Mouse (Mus musculus) cerebral cortex, adult 2 months (tissue): Measurements from ENCODE around the gene Cdc20b.

Source experiments
- WGBS: fragments of 180-500 bp; shearing (Covaris S2); methylation state at CpG from one replicate; pipeline ENCODE4 v1.1.7; 2018; 5-methylcytosine and 5-hydroxymethylcytosine counted together

Gene Cdc20b

DNA sequence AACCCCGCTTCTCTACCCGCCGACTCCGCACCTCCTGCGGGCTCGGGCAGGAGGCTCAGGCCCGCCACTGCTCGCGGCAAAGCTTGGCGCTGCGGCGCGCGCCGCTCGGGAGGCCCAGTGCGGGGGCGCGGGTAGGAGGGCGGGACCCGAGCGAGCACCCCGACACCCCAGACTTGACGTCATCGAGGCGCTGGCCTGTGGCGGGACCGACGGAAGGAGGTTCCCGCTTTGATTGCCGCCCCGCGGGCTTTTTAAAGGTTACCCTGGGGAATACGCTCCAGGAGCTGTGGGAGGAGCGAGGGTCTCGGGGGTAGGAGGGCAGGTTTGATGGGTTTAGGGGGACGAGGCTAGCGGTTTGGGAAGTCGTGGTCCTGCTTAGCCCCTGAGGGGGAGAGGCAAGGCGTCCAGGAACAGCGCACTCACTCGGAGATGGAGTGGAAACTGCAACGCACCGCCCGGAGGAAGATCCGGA lies at the start of gene Cdc20b:
Cdc20b (plus strand) TSS at position 162 of the 472 bp plus-strand sequence.
- 1% methylated on average over 46 of the region's 46 CpGs for WGBS

- WGBS, result 56% methylated on average over 18 of the region's 18 CpGs
Observed at GRCm38 (mm10) chr13:112985605-112986450, 49.1 kb upstream of the Cdc20b start.

DNA sequence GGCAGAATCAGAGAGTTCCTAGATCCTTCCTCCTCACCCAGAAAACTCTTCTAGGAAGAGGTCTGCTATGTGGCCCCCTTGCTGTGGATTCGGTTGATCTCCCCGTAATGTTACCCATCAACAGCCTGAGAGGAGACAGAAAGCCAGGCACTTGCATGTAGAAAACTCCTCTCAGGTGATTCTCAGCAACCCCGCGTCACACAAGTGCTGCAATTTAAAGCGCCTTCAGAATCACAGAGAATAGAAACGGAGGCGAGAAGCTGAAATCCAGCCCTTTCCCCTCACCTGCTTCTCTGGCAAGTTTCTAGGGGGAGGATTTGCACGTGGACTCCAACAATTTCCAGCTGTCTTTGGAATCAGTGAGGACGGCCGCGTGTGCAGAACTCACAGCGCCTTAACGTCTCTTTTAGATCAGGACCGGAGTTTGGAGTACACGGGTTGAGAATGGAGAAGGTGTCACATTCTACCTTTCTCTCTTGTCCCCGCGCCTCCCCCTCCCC lies 48.4 kb upstream of the Cdc20b start:
- whole genome bisulfite sequencing, result 10% methylated on average over 17 of the region's 17 CpGs

DNA sequence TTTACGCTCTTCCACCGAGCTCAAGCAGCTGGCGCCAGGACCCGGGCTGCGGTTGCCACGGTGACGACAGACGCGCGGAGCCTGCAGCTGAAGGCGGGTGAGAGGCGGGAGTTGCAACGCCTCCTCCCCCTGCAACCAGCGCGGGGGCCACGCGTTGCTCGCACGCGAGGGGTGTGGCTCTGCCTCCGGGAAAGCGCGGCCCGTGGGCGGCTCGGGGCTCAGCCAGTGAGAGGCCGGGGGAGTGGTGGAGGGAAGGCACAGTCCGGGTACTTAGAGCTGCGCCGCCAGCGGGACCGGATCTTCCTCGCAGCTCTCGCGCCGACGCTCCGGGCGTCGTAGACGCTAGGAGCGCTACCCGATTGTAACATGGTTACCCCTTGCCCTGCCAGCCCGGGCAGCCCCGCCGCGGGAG lies 47.4 kb upstream of the Cdc20b start, which contains the start of gene Ccno:
Ccno (plus strand) TSS at position 271 of the 412 bp plus-strand sequence.
- WGBS, result under 1% methylated on average over 47 of the region's 47 CpGs

DNA sequence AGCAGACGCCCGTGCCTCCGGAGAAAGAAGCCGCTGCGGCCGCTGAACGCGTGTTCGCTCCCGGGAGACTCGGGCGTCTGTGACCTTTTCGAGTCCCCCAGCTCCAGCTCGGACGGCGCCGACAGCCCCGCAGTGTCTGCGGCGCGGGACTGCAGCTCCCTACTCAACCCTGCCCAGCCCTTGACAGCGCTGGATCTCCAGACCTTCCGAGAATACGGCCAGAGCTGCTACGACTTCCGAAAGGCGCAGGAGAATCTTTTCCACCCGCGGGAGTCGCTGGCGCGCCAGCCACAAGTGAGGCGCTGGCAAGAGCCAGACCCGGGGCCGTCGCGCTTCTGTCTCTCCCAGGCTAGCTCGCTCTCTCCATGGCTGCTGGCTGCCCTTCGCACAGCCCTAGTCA lies 46.9 kb upstream of the Cdc20b start:
- WGBS, result under 1% methylated on average over 39 of the region's 39 CpGs

DNA sequence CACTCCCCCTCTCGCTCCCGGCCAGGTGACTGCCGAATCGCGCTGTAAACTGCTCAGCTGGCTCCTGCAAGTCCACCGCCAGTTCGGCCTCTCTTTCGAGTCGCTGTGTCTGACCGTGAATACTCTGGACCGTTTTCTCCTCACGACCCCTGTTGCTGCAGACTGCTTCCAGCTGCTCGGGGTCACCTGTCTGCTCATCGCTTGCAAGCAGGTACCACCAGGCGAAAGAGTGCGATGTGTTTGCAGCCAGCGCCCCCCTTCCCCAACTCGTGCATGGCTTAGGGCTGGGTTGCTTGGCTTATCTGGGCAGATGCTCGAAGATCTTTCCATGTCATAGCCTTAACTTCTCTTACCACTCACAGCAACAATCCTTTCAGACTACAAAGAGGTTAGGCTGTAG lies 46.0 kb upstream of the Cdc20b start:
- 1% methylated on average over 19 of the region's 19 CpGs for WGBS

- WGBS, result 4% methylated on average over 23 of the region's 23 CpGs
Observed at GRCm38 (mm10) chr13:112989541-112989940, 45.4 kb upstream of the Cdc20b start.

DNA sequence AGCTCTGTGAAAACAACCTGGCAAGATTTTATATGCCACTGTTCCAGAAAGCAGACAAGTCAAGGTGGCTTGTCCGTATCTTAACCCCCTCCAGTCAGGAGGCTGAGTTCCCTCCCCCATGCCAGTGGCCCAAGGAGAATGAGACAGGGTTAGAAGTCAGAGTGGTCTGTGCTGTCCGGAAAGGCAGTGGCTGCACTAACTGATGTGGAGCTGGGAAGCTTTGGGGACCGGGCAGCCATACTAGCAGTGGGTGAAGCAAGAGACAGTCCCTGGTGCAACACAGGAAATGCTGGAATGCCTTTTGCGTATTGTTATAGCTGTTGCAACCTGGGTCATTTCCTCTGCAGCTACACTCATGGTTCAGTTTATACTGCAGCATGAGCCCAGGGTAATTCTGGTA lies 44.6 kb upstream of the Cdc20b start:
- WGBS, result 40% methylated on average over 4 of the region's 4 CpGs

DNA sequence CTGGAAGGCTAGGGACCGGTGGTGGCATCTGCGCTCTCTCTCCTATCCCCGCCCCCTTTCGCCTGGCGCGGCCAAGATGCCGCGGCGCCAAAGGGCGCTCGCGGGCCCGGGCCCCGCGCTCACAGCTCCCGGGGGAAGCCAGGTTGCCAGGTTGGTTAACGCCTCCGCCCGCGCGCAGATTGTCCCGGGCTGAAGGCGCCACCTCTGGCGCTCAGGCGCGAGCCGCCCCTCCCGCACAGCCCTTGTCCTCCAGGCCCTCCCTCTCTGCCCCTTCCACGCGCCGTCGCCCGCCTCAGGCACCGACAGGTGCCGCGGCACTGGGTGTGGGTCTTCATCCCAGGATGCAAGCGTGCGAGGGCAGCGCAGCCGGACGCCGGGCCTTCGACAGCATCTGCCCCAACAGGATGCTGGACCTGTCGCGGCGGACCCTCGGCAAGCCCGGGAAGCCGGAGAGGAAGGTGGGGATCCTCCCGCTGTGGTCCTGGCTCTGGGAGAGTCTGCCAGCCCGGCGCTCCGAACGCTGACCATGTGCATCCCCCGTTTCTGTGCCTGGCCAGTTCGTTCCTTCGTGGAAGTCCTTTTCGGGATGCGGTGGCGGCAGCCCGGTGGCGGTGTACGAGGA lies 41.3 kb upstream of the Cdc20b start, which contains the start of gene Mcidas:
Mcidas (plus strand) TSS at position 315 of the 622 bp plus-strand sequence.
- WGBS, result under 1% methylated on average over 63 of the region's 63 CpGs

GRCm38 (mm10) chr13:112994191-112994590 lies 40.7 kb upstream of the Cdc20b start:
- 1% methylated on average over 25 of the region's 25 CpGs for WGBS

- 53% methylated on average over 4 of the region's 4 CpGs for WGBS
Observed at GRCm38 (mm10) chr13:112996407-112996806, 38.5 kb upstream of the Cdc20b start.

GRCm38 (mm10) chr13:112997369-112997768 lies 37.5 kb upstream of the Cdc20b start:
- 73% methylated on average over 6 of the region's 6 CpGs for WGBS

GRCm38 (mm10) chr13:112998427-112999201 lies 36.3 kb upstream of the Cdc20b start:
- WGBS, result 1% methylated on average over 46 of the region's 46 CpGs

GRCm38 (mm10) chr13:113000090-113000489 lies 34.8 kb upstream of the Cdc20b start:
- WGBS, result 82% methylated on average over 3 of the region's 3 CpGs

- 82% methylated on average over 9 of the region's 9 CpGs for WGBS
Observed at GRCm38 (mm10) chr13:113000576-113001318, 34.2 kb upstream of the Cdc20b start.

GRCm38 (mm10) chr13:113012683-113013082 lies 22.2 kb upstream of the Cdc20b start:
- 48% methylated on average over 6 of the region's 6 CpGs for WGBS

DNA sequence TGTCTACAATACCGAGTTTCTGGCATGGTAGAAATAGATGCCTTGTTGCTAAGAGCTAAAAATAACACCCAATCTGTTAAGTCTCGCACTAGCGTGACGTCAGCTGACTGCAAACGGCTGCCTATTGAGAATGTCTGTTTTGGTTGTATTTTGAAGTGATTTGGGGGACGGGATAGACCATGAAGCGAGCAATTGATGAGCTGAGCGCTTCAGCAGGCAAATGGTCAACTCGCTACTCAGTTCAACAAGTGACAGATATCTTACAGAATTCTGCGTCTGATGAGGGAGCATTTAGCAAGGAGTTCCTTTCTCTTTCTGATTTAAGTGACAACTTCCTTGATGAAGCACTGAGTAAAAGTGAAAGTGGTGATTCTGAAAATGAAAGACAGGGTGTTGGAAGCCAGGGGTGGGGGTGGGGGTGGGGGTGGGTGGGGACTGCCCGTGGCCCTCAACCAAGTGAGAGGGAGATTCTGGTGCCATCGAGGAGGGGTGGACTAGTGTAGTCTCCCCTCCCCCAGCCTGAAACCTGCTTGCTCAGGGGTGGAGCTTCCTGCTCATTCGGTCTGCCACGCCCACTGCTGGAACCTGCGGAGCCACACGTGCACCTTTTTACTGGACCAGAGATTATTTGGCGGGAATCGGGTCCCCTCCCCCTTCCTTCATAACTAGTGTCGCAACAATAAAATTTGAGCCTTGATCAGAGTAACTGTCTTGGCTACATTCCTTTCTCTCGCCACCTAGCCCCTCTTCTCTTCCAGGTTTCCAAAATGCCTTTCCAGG lies 21.5 kb upstream of the Cdc20b start:
- 37% methylated on average over 20 of the region's 20 CpGs for WGBS

GRCm38 (mm10) chr13:113021521-113021920 lies 13.4 kb upstream of the Cdc20b start:
- WGBS, result 69% methylated on average over 2 of the region's 2 CpGs

DNA sequence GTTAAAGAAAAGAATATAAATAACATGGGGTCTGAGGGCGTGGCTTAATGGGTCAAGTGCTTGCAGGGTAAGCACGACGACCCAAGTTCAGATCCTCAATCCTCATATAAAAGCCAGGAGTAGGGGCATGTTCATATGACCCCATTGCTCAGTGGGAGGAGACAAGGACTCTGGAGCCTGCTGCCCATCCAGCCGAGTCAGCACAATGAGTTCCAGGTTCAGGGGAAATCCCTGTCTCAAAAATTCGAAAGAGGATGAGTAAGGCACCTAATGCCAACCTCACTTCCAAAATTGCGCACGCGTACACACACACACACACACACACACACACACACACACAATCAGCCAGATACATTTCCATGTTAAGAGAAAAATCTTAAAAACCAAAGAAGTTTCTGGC lies 12.4 kb upstream of the Cdc20b start:
- 81% methylated on average over 8 of the region's 8 CpGs for WGBS
